Mouse (Mus musculus) brain, embryonic 18.5 days (tissue): ENCODE data around the gene Surf2.

ENCODE experiments used
- DNase-seq: peaks from one replicate; pipeline ENCODE4 v3.0.0-alpha.2; 2012; ENCODE audit warnings: low read depth, low spot score

Gene Surf2

GRCm38 (mm10) chr2:26957488-26957859 lies 41.3 kb downstream of the Surf2 start:
- no peak for DNase-seq

- DNase-seq = no peak
These were observed 44.6 kb downstream of the Surf2 start for GRCm38 (mm10) chr2:26960756-26961155.

- peak; percentile 93 for DNase-seq
These were observed 48.0 kb downstream of the Surf2 start, which contains the start of gene Rexo4 for GRCm38 (mm10) chr2:26963923-26964723. Gene Rexo4 (minus strand): TSS chr2:26964386.

DNA sequence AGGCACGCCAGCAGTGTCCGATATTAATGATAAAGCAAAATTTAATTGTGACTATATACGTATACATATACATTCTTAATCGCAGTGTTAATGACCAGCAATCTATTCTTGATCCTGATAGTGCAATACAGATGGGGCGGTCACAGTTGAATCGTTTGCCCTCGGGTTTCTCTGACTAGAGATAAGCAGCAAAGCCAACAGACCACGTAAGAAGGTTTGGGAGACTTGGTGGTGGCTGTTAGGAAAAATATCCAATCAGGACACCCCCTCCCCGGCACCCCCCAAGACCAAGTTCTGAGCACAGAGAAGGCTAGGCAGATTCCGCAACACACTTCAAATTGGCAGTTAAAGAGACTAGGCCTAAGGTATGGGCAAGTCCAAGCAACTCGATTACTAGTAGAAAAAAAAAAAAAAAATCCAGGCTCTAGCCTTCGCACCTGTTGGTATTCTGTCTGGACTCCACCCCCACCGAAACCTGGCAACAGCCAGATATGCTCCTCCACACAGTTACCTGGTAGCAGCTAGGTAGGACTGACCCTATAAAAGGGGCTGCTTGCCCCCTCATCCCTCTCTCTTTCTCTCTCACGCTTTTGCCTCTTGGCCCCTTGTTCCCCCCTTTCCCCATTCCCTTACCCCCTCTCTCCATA lies 48.7 kb downstream of the Surf2 start:
- no peak for DNase-seq

DNA sequence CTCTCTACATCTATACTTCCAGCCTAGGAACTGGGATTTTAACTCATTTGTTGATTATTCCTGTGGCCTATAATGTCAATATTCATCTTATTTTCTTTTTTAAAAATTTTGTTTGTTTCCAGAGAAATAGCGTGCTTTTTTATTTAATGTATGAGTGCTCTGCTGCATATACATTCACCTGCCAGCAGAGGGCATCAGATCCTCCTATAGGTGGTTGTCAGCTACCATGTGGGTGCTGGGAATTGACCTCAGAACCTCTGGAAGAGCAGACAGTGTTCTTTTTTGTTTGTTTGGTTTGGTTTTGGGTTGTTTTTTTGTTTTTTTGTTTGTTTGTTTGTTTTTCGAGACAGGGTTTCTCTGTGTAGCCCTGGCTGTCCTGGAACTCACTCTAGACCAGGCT lies 51.1 kb downstream of the Surf2 start:
- DNase-seq = no peak
